25 mouse cellular contexts compared by ENCODE assay signal in the genomic region with DNA sequence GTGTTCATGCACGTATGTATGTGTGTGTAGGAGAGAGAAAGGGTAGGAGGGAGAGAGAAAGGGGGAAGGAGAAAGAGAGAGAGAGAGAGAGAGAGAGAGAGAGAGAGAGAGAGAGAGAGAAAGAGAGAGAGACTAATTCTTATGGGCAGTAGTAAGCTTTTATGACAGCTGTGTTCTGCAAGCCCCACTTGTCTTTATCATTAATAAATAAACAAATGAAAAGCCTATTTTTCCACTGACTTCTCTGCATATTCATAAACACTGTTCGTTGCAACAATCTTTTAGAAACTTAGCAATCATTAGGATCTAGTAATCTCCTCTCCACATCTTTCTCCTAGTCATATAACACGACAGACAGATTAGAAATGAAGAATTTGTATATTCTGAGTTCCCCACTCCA.
"Had no signal": no experiment of that assay in that cellular context is flagged by ENCODE, and none has a peak within 500 bp of the region (broad histone marks: within the 10 kb centered on the region; RNA-seq: fewer than 3 reads in every experiment).

No protein-coding gene starts in this region.

- ATAC-seq: forebrain, postnatal 0 days; hindbrain, postnatal 0 days; intestine, embryonic 16.5 days had no signal

- H3K4me3 ChIP-seq: heart, adult 2 months; heart, embryonic 13.5 days; heart, embryonic 15.5 days; hindbrain, embryonic 13.5 days; hindbrain, embryonic 15.5 days; kidney, embryonic 15.5 days; limb, embryonic 13.5 days had no signal

- H3K27me3 ChIP-seq: heart, embryonic 13.5 days; heart, embryonic 15.5 days; hindbrain, embryonic 13.5 days; hindbrain, embryonic 15.5 days; kidney, embryonic 15.5 days; limb, embryonic 13.5 days had no signal

- H3K4me2 ChIP-seq: heart, embryonic 11.5 days; heart, embryonic 13.5 days; heart, embryonic 15.5 days; hindbrain, embryonic 13.5 days; hindbrain, embryonic 15.5 days; kidney, embryonic 15.5 days; limb, embryonic 13.5 days had no signal

- H3K9ac ChIP-seq: forebrain, postnatal 0 days; heart, embryonic 13.5 days; heart, embryonic 15.5 days; hindbrain, embryonic 13.5 days; hindbrain, embryonic 15.5 days; kidney, embryonic 15.5 days; limb, embryonic 13.5 days had no signal

- H3K9me3 ChIP-seq: heart, embryonic 13.5 days; heart, embryonic 15.5 days; hindbrain, embryonic 13.5 days; hindbrain, embryonic 15.5 days; kidney, embryonic 15.5 days; limb, embryonic 13.5 days had no signal

- H3K4me1 ChIP-seq: heart, embryonic 13.5 days; heart, embryonic 15.5 days; hindbrain, embryonic 13.5 days; hindbrain, embryonic 15.5 days; kidney, embryonic 15.5 days; limb, embryonic 13.5 days had no signal

- H3K27ac ChIP-seq: heart, adult 2 months; heart, embryonic 13.5 days; heart, embryonic 15.5 days; hindbrain, embryonic 13.5 days; hindbrain, embryonic 15.5 days; hindbrain, postnatal 0 days; kidney, embryonic 15.5 days; kidney, postnatal 0 days; limb, embryonic 13.5 days had no signal

- H3K36me3 ChIP-seq: heart, embryonic 13.5 days; heart, embryonic 15.5 days; hindbrain, embryonic 13.5 days; hindbrain, embryonic 15.5 days; kidney, embryonic 15.5 days; limb, embryonic 13.5 days had no signal

- DNase-seq: forebrain, postnatal 0 days; gastrocnemius, postnatal 14 days; gastrocnemius, postnatal 36 days; heart, adult 11 months; heart, adult 2 months; heart, postnatal 14 days; heart, postnatal 36 days; kidney, adult 11 months; kidney, adult 2 months; kidney, adult 9 months; kidney, postnatal 14 days; kidney, postnatal 36 days; layer of hippocampus, adult 9-11 months; layer of hippocampus, postnatal 36 days; left cerebral cortex, postnatal 4 days had no signal
